Mouse (Mus musculus) lung, postnatal 14 days (tissue): ENCODE results near the gene Ybey.

ENCODE experiments used
- DNase-seq: peaks from one replicate; pipeline ENCODE4 v3.0.0; 2021

The Ybey gene

GRCm38 (mm10) chr10:76442178-76443088 lies 26.5 kb downstream of the Ybey start, which contains the start of gene Pcnt:
TSS of gene Pcnt (minus strand) at chr10:76442786.
- peak; percentile 98 for DNase-seq

DNA sequence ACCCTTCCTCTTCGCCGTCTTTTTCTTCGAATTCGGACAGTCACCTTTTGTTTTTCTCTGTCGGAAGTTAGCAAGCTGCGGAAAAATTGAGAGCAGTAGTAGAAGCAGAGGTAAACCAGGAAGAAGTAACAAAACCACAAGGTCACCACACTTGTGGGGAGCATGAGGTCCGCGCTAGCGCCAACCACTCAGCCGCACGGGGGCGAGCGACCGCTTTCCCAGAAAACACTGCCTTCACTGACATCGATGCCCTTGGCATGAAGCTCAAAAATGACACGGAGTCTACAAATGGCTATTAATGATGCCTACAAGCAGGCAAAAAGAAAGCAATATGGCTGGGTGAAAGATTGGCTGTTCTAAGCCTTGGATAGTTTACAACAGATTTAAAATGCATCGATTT lies 28.6 kb downstream of the Ybey start, which contains the start of gene AC141477.1:
AC141477.1 (minus strand) TSS at position 164 of the 400 bp plus-strand sequence.
- DNase-seq: no peak

DNA sequence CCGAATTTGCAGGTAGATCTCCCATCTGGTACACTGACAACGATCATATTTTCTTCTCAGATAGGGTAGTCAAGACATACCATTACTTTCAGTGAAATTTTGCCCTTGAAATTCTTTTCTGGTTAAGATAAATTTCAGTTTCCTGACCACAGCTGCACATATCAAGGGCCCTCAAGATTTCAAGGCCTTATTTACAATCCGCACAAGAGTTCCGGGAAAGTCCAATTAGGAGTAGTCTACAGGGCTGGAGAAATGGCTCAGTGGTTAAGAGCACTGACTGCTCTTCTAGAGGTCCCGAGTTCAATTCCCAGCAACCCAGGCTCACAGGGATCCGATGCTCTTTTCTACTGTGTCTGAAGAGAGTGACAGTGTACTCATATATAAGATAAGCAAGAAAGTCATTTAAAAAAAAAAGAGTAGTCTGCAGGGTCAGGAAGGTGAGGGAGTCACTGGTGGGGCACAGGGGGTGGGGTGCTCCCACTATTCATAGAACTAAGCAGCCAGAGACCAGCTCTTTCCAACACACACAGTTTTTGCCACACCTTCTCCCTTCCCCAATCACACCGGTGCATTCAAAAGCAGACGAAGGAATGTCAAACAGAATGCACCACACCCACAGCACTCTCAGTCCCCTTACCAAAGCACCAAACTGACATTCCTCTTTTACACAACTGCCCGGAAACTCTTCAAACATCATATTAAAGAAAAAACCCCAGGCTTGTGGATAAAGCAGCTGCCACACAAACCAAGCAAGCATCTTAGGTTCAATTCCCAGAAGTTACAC lies 29.6 kb downstream of the Ybey start:
- DNase-seq: no peak

DNA sequence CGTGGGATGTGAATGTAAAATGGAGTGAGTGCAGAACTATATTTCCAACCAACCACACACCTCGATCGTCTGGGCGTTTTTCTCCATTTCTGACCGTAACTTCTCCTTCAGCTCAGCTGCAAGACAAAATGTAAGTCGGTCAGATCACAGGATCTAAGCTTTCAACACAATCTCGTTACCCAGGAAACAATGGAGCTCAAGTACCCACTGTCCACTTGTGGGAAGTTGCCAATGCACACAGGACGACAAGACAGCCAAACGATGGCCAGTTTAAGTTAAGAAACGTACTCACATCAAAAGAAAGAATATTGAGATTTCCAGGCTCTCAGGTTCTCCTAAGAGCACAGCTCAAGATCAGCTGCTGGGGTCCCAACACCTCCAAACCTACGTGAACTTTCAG lies 35.0 kb downstream of the Ybey start:
- no peak for DNase-seq

- no peak for DNase-seq
Measured at GRCm38 (mm10) chr10:76425674-76426073, 43.2 kb downstream of the Ybey start.

- no peak for DNase-seq
Measured at GRCm38 (mm10) chr10:76416811-76417210, 52.1 kb downstream of the Ybey start.
